Mouse (Mus musculus): ENCODE results near the gene Aebp2. TPM values are rescaled to one million over a fixed set of nuclear protein-coding genes. Genes with fewer than 3 reads are reported as not detected.

Aebp2 gene
- polyA plus RNA-seq, 1 experiment from 2014 or later = 13.9 TPM

- WGBS = 85% methylated on average over 13 of the region's 13 CpGs
- Histone ChIP-seq H3K36me3 (ENCODE audit: control insufficient read depth, insufficient read depth, low read length) (no peaks in the 10 kb centered on the region), H3K4me2 (ENCODE audit: low read length) (no peak overlapping the region), H3K4me1 (replicated peaks; ENCODE audit: control insufficient read depth, insufficient read depth, low read length) (no peaks in the 10 kb centered on the region), H3K4me3 (ENCODE audit: low read depth, low read length) (no peak overlapping the region), H3K27me3 (replicated peaks; ENCODE audit: control insufficient read depth, insufficient read depth, low read length) (no peaks in the 10 kb centered on the region), H3K9ac (ENCODE audit: low read length) (no peak overlapping the region), H3K9me3 (ENCODE audit: control insufficient read depth, low read length) (no peaks in the 10 kb centered on the region), H3K27ac (ENCODE audit: low read depth) (no peak overlapping the region)
- ATAC-seq (replicated peaks; ENCODE audit: low FRiP score, low TSS enrichment, low read depth) (no peak), DNase-seq (ENCODE audit: low spot score) (no peak)
Measured at GRCm38 (mm10) chr6:140611893-140612473, 10.5 kb upstream of the Aebp2 start.

GRCm38 (mm10) chr6:140613822-140614221 lies 8.6 kb upstream of the Aebp2 start:
- 79% methylated on average over 3 of the region's 3 CpGs for WGBS
- Histone ChIP-seq H3K9me3 (ENCODE audit: control insufficient read depth, low read length) (no peaks in the 10 kb centered on the region), H3K27me3 (replicated peaks; ENCODE audit: control insufficient read depth, insufficient read depth, low read length) (no peaks in the 10 kb centered on the region), H3K4me2 (ENCODE audit: low read length) (no peak overlapping the region), H3K36me3 (ENCODE audit: control insufficient read depth, insufficient read depth, low read length) (no peaks in the 10 kb centered on the region), H3K4me3 (ENCODE audit: low read depth, low read length) (no peak overlapping the region), H3K27ac (ENCODE audit: low read depth) (no peak overlapping the region), H3K4me1 (replicated peaks; ENCODE audit: control insufficient read depth, insufficient read depth, low read length) (no peaks in the 10 kb centered on the region), H3K9ac (ENCODE audit: low read length) (no peak overlapping the region)
- ATAC-seq (replicated peaks; ENCODE audit: low FRiP score, low TSS enrichment, low read depth) = no peak
- DNase-seq (ENCODE audit: low spot score) = no peak

- H3K4me1 ChIP-seq (replicated peaks; ENCODE audit: control insufficient read depth, insufficient read depth, low read length) = no peaks in the 10 kb centered on the region
- no peak overlapping the region for H3K4me2 ChIP-seq (ENCODE audit: low read length)
- no peaks in the 10 kb centered on the region for H3K36me3 ChIP-seq (ENCODE audit: control insufficient read depth, insufficient read depth, low read length)
- no peaks in the 10 kb centered on the region for H3K27me3 ChIP-seq (replicated peaks; ENCODE audit: control insufficient read depth, insufficient read depth, low read length)
- no peak overlapping the region for H3K4me3 ChIP-seq (ENCODE audit: low read depth, low read length)
- H3K9me3 ChIP-seq (ENCODE audit: control insufficient read depth, low read length) = no peaks in the 10 kb centered on the region
- H3K27ac ChIP-seq (ENCODE audit: low read depth) = no peak overlapping the region
- no peak for DNase-seq (ENCODE audit: low spot score)
- no peak overlapping the region for H3K9ac ChIP-seq (ENCODE audit: low read length)
- no peak for ATAC-seq (replicated peaks; ENCODE audit: low FRiP score, low TSS enrichment, low read depth)
- WGBS = 85% methylated on average over 11 of the region's 11 CpGs
Measured at GRCm38 (mm10) chr6:140614711-140615110, 7.8 kb upstream of the Aebp2 start.

DNA sequence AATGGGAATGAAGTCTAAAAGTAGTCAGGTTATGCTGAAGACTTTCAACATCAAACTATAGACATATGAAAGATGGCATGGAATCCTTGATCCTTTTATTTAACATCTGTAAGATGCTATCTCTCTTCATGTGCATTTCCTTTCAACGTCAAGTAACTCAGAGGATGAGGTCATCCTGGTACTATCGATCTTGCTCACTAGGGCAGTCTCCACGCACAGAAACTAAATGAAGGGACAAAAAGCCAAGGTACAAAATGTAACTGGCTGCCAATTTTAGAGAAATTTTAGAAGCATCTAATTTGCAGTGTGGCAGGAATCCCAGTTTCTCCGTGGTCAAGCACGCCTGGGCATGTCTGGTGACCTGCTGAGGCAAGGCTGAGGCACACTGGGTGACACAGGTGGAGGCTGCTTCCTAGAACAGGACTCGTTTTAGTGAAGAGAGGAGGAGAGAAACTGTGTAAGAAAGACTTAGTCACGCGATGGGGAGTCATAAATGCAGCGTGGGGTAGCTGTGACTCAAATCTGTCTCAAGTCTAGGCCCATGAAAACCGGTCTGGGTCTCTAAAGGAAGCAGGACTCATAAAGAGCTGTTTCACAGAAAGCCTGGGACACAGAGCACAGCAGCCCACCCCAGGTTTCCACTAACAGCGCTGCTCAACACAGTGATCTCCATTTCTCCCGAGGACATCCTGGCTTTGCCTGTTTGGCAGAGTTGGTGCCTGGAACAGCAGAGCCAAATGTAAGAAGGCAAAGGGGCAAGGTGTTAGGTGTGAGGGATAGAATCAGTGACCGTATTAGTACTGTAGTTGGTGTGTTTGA lies 1.7 kb upstream of the Aebp2 start:
- Histone ChIP-seq H3K27ac (ENCODE audit: low read depth) (no peak overlapping the region), H3K36me3 (ENCODE audit: control insufficient read depth, insufficient read depth, low read length) (no peaks in the 10 kb centered on the region), H3K27me3 (replicated peaks; ENCODE audit: control insufficient read depth, insufficient read depth, low read length) (no peaks in the 10 kb centered on the region), H3K4me2 (ENCODE audit: low read length) (no peak overlapping the region), H3K4me1 (replicated peaks; ENCODE audit: control insufficient read depth, insufficient read depth, low read length) (peaks cover 11% of the 10 kb centered on the region), H3K9ac (ENCODE audit: low read length) (no peak overlapping the region), H3K4me3 (ENCODE audit: low read depth, low read length) (no peak overlapping the region), H3K9me3 (ENCODE audit: control insufficient read depth, low read length) (no peaks in the 10 kb centered on the region)
- 68% methylated on average over 13 of the region's 13 CpGs for WGBS
- ATAC-seq (replicated peaks; ENCODE audit: low FRiP score, low TSS enrichment, low read depth) (no peak), DNase-seq (ENCODE audit: low spot score) (no peak)

- no peaks in the 10 kb centered on the region for H3K27me3 ChIP-seq (replicated peaks; ENCODE audit: control insufficient read depth, insufficient read depth, low read length)
- no peaks in the 10 kb centered on the region for H3K9me3 ChIP-seq (ENCODE audit: control insufficient read depth, low read length)
- H3K4me3 ChIP-seq (ENCODE audit: low read depth, low read length) = no peak overlapping the region
- ATAC-seq (replicated peaks; ENCODE audit: low FRiP score, low TSS enrichment, low read depth) (no peak), DNase-seq (ENCODE audit: low spot score) (no peak)
- no peak overlapping the region for H3K9ac ChIP-seq (ENCODE audit: low read length)
- H3K4me1 ChIP-seq (replicated peaks; ENCODE audit: control insufficient read depth, insufficient read depth, low read length) = peaks cover 20% of the 10 kb centered on the region
- no peaks in the 10 kb centered on the region for H3K36me3 ChIP-seq (ENCODE audit: control insufficient read depth, insufficient read depth, low read length)
- 93% methylated on average over 1 of the region's 1 CpGs for WGBS
- no peak overlapping the region for H3K27ac ChIP-seq (ENCODE audit: low read depth)
- no peak overlapping the region for H3K4me2 ChIP-seq (ENCODE audit: low read length)
Measured at GRCm38 (mm10) chr6:140621622-140622021, 841 bp upstream of the Aebp2 start.

DNA sequence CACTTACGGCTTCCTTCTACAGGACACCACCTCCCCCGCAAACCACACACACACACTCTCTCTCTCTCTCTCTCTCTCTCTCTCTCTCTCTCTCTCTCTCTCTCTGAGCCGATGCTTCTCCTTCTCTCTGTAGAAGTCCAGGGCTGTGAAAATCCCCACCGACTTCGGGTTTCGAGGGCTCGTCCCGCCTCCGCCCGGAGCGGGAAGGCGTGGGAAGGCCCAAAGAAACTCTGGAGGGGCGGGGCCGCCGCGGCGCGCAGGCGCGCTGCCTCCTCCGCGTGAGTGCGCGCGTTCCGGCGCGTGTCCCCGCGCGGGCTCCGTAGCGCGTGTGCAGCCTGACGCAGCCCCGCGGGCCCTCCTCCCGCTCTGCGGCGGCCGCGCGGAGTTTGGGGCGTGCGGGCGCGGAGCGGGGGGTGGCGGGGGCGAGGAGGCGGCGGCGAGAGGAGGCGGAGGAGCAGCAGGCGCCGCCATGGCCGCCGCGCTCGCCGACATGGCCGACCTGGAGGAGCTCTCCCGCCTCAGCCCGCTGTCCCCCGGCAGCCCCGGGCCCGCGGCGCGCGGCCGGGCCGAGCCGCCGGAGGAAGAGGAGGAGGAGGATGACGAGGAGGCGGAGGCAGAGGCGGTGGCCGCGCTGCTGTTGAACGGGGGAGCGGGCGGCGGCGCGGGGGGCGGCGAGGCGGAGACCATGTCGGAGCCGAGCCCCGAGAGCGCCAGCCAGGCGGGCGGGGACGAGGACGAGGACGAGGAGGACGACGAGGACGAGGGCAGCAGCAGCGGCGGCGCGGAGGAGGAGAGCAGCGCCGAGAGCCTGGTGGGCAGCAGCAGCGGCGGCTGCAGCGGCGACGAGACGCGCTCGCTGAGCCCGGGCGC lies 998 bp downstream of the Aebp2 start:
- peak; percentile 91 for ATAC-seq (replicated peaks; ENCODE audit: low FRiP score, low TSS enrichment, low read depth)

GRCm38 (mm10) chr6:140624096-140625051 lies 1.9 kb downstream of the Aebp2 start:
- peak; percentile 18 for ATAC-seq (replicated peaks; ENCODE audit: low FRiP score, low TSS enrichment, low read depth)

More for the DNA sequence above, 998 bp downstream of the Aebp2 start:
- Histone ChIP-seq H3K4me1 (replicated peaks; ENCODE audit: control insufficient read depth, insufficient read depth, low read length) (peaks cover 25% of the 10 kb centered on the region), H3K4me3 (ENCODE audit: low read depth, low read length) (peak overlapping the region; percentile 98), H3K4me2 (ENCODE audit: low read length) (peak overlapping the region; percentile 50), H3K9ac (ENCODE audit: low read length) (peak overlapping the region; percentile 94), H3K9me3 (ENCODE audit: control insufficient read depth, low read length) (no peaks in the 10 kb centered on the region), H3K27me3 (replicated peaks; ENCODE audit: control insufficient read depth, insufficient read depth, low read length) (no peaks in the 10 kb centered on the region), H3K27ac (ENCODE audit: low read depth) (peak overlapping the region; percentile 93), H3K36me3 (ENCODE audit: control insufficient read depth, insufficient read depth, low read length) (no peaks in the 10 kb centered on the region)
- WGBS = under 1% methylated on average over 104 of the region's 117 CpGs
- DNase-seq (ENCODE audit: low spot score) = peak; percentile 88

More at GRCm38 (mm10) chr6:140624096-140625051, 1.9 kb downstream of the Aebp2 start:
- peak; percentile 84 for DNase-seq (ENCODE audit: low spot score)
- no peaks in the 10 kb centered on the region for H3K36me3 ChIP-seq (ENCODE audit: control insufficient read depth, insufficient read depth, low read length)
- peak overlapping the region; percentile 50 for H3K4me2 ChIP-seq (ENCODE audit: low read length)
- H3K4me1 ChIP-seq (replicated peaks; ENCODE audit: control insufficient read depth, insufficient read depth, low read length) = peaks cover 25% of the 10 kb centered on the region
- no peaks in the 10 kb centered on the region for H3K27me3 ChIP-seq (replicated peaks; ENCODE audit: control insufficient read depth, insufficient read depth, low read length)
- H3K9me3 ChIP-seq (ENCODE audit: control insufficient read depth, low read length) = no peaks in the 10 kb centered on the region
- under 1% methylated on average over 62 of the region's 80 CpGs for WGBS
- H3K27ac ChIP-seq (ENCODE audit: low read depth) = peak overlapping the region; percentile 93
- H3K9ac ChIP-seq (ENCODE audit: low read length) = peak overlapping the region; percentile 94
- peak overlapping the region; percentile 98 for H3K4me3 ChIP-seq (ENCODE audit: low read depth, low read length)

Measured in intestine, embryonic 14.5 days (tissue).